Mouse (Mus musculus) MEL-GATA-1-ER (cell line): Measurements from ENCODE around the gene Colq.

Source experiments
- DNase-seq: peaks from one replicate; pipeline ENCODE4 v3.0.0-alpha.2; 2012; ENCODE audit warnings: low read depth; ENCODE audit errors: extremely low read depth

Colq gene

GRCm38 (mm10) chr14:31575866-31576265 is 15.3 kb downstream of the Colq start:
- no peak for DNase-seq

- DNase-seq = no peak
Measured at GRCm38 (mm10) chr14:31574903-31575665, 16.1 kb downstream of the Colq start.

- DNase-seq = no peak
Measured at GRCm38 (mm10) chr14:31572561-31573175, 18.5 kb downstream of the Colq start.

GRCm38 (mm10) chr14:31571419-31571818 is 19.7 kb downstream of the Colq start:
- no peak for DNase-seq

GRCm38 (mm10) chr14:31570131-31570951 is 20.8 kb downstream of the Colq start:
- peak; percentile 59 for DNase-seq

GRCm38 (mm10) chr14:31569151-31569631 is 22.0 kb downstream of the Colq start:
- DNase-seq = peak; percentile 46

GRCm38 (mm10) chr14:31565478-31566212 is 25.5 kb downstream of the Colq start:
- no peak for DNase-seq

GRCm38 (mm10) chr14:31564452-31565179 is 26.5 kb downstream of the Colq start:
- no peak for DNase-seq

GRCm38 (mm10) chr14:31560886-31561285 is 30.3 kb downstream of the Colq start:
- DNase-seq = peak; percentile 38

- DNase-seq = no peak
Measured at GRCm38 (mm10) chr14:31559216-31559615, 31.9 kb downstream of the Colq start.

- DNase-seq = no peak
Measured at GRCm38 (mm10) chr14:31557784-31558183, 33.4 kb downstream of the Colq start.

GRCm38 (mm10) chr14:31557273-31557672 is 33.9 kb downstream of the Colq start:
- DNase-seq = no peak

GRCm38 (mm10) chr14:31556526-31557260 is 34.5 kb downstream of the Colq start:
- no peak for DNase-seq

- no peak for DNase-seq
Measured at GRCm38 (mm10) chr14:31555963-31556434, 35.1 kb downstream of the Colq start.

- no peak for DNase-seq
Measured at GRCm38 (mm10) chr14:31555021-31555420, 36.1 kb downstream of the Colq start.

- DNase-seq = no peak
Measured at GRCm38 (mm10) chr14:31543885-31544442, 47.2 kb downstream of the Colq start.

- no peak for DNase-seq
Measured at GRCm38 (mm10) chr14:31537298-31537697, 53.8 kb downstream of the Colq start.

- no peak for DNase-seq
Measured at GRCm38 (mm10) chr14:31532656-31533055, 58.5 kb downstream of the Colq start.

- DNase-seq = no peak
Measured at GRCm38 (mm10) chr14:31531506-31532148, 59.5 kb downstream of the Colq start.
